Mouse (Mus musculus) erythroblast, embryonic 14.5 days (primary cell): ENCODE data around the gene Trmt112.

Experiments
- GATA1 ChIP-seq: IDR thresholded peaks from 2 replicates; pipeline ENCODE4 v1.6.1; 2012; ENCODE audit warnings: low read length, inconsistent platforms, mixed read lengths
- TAL1 ChIP-seq: IDR thresholded peaks from 3 replicates; pipeline ENCODE4 v1.6.1; 2012; ENCODE audit warnings: low read length, inconsistent platforms, mixed read lengths

- TF ChIP-seq GATA1 (no peak), TAL1 (no peak)
Observed at GRCm38 (mm10) chr19:6861451-6861850, 48.0 kb upstream of the Trmt112 start.
